Mouse (Mus musculus): ENCODE results near the gene Zfp941. TPM values are rescaled to one million over a fixed set of nuclear protein-coding genes. Genes with fewer than 3 reads are reported as not detected.
A peak's percentile ranks its signal among the peaks of the same experiment; 100 is the strongest.

Zfp941 gene
- polyA plus RNA-seq, 1 experiment: 12.8 TPM

DNA sequence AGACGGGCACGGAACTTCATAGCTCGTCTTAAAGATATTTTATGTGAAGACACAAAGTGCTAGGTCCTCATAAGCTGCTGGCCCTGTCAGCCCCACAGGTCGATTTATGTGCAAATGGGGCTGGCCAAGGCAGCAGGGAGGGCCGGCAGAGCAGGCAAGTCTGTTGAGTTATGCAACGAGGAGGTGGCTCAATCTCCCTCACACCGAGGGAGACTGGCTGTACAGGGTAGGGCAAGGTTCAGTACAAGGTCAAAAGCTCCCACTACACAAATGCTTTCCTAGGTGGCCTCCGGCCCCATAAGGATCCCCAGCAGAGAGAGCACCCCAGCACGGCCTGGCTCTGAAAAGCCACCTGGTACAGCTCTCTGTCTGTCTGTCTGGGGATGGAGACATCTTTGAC is 31.4 kb upstream of the Zfp941 start:
- DNase-seq (ENCODE audit: low read depth): no peak
- no peak for TF ChIP-seq CTCF (IDR thresholded peaks at IDR 0.05; ENCODE audit: borderline replicate concordance, extremely low read depth, insufficient read depth, insufficient read length)
- no peak for TF ChIP-seq POLR2A (IDR thresholded peaks at IDR 0.05; ENCODE audit: borderline replicate concordance, extremely low read depth, insufficient read depth, insufficient read length, poor library complexity, severe bottlenecking)

DNA sequence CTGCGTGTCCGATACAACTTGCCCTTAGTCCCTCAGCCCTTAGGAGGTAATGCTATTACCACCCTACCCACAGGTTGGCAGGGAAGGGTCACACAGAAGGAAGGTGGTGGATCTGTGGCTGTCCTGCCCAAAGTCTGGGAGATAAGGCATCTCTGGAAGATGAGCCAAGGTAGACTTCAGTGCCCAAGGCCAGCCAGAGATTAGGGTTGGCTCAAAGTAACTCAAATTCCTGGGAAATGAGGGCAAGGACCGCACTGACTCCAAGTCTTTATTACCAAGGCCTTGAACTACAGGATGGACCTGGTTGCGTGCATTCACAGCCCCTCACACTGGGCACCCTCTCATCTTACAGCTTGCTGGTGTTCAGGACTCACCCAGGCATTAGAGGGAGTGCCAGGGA is 29.9 kb upstream of the Zfp941 start:
- TF ChIP-seq POLR2A (IDR thresholded peaks at IDR 0.05; ENCODE audit: borderline replicate concordance, extremely low read depth, insufficient read depth, insufficient read length, poor library complexity, severe bottlenecking): no peak
- no peak for TF ChIP-seq CTCF (IDR thresholded peaks at IDR 0.05; ENCODE audit: borderline replicate concordance, extremely low read depth, insufficient read depth, insufficient read length)
- DNase-seq (ENCODE audit: low read depth): no peak

DNA sequence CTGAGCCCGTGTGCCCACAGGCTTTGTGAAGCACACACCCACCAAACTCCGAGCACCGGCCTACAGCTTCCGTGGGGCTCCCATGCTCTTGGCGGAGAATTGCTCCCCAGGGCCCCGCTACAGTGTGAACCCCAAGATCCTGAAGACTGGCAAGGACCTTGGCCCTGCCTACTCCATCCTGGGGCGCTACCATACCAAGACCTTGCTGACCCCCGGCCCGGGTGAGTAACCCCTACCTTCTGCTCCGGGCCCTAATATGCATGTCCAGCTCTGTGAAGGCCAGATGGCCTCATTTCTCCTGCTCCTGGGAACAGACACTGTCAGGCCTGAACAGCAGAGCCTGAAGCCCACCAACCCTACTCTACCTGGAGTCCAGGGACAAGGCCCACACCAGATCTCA is 26.6 kb upstream of the Zfp941 start:
- no peak for DNase-seq (ENCODE audit: low read depth)

DNA sequence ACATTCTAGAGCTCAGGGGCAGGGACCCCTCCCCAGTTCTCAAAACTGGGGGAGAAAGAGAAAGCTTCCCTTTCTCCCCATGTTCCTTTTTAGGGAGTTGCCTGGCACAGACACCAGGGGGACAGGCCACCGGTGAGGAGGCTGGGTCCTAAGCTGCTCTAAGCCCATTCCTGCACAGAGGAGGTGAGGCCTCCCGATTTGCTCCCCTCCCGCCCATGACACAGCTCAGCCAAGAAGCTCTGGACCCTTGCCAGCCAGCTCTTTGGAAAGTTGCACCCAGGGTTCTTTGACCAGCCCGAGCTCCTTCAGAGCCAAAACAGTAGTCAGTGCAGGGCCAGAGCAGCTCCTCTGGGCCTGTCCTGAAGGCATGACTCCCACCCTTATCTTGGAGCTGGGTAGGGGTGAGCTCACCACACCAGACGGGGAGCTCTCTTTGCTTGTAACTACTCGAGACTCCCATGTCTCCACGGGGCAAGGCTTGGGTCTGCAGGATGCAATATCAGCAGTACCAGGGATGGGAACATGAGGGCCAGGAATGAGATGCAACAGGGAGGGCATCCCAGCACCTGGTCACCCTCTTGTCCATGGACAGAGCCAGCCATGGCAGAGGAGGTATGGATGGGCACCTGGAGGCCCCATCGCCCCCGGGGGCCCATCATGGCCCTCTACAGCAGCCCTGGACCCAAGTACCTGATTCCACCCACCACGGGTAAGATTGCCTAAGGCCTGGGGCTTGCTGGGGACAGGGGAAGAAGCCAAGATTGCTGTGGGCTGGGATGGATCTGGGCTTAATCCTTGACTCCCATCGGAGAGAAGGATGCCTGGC is 26.0 kb upstream of the Zfp941 start, which contains the start of gene Odf3:
TSS of gene Odf3 (plus strand) at position 51 of the 826 bp plus-strand sequence.
- DNase-seq (ENCODE audit: low read depth): peak; percentile 43
- TF ChIP-seq CTCF (IDR thresholded peaks at IDR 0.05; ENCODE audit: borderline replicate concordance, extremely low read depth, insufficient read depth, insufficient read length) (no peak), POLR2A (IDR thresholded peaks at IDR 0.05; ENCODE audit: borderline replicate concordance, extremely low read depth, insufficient read depth, insufficient read length, poor library complexity, severe bottlenecking) (no peak)

More for the DNA sequence above, 26.6 kb upstream of the Zfp941 start:
- TF ChIP-seq CTCF (IDR thresholded peaks at IDR 0.05; ENCODE audit: borderline replicate concordance, extremely low read depth, insufficient read depth, insufficient read length) (no peak), POLR2A (IDR thresholded peaks at IDR 0.05; ENCODE audit: borderline replicate concordance, extremely low read depth, insufficient read depth, insufficient read length, poor library complexity, severe bottlenecking) (no peak)

DNA sequence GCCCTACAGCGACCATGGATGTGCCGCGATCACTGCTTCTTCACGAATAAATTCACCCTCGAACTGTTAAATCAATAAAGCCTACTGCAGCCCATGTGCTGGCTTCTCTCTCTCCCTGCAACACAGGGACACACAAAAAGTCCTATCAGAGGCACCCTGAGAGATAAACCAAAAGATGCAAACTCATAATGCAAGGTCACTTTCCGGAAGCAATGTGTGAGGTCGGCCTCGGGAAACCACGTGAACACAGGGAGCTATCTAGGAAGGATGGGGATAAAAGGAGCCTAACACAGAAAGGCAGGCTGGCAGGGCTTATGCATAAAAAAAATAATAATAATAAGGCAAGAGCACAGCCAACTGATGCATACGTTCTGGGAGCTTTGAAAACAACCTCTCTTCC is 24.7 kb upstream of the Zfp941 start:
- DNase-seq (ENCODE audit: low read depth): no peak
- TF ChIP-seq CTCF (IDR thresholded peaks at IDR 0.05; ENCODE audit: borderline replicate concordance, extremely low read depth, insufficient read depth, insufficient read length): no peak
- no peak for TF ChIP-seq POLR2A (IDR thresholded peaks at IDR 0.05; ENCODE audit: borderline replicate concordance, extremely low read depth, insufficient read depth, insufficient read length, poor library complexity, severe bottlenecking)

DNA sequence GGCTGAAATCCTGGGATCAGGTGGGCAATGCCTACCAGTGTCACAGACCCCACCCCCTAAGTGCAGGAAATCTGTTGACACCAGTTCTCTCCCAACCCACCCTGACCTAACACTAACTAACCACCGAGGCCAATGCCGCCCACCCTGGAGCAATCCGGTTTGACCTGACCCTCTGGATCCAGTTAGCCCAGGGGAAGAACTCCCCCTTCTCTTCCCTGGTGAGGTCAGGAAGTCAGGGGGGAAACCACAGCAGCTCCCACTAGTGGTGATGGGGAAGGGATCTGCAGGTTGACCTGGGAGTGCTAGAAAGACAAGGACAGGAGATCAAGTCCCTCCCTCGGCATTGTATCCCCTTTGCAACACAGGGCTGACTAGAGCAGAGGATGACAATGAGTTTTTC is 23.7 kb upstream of the Zfp941 start:
- no peak for TF ChIP-seq CTCF (IDR thresholded peaks at IDR 0.05; ENCODE audit: borderline replicate concordance, extremely low read depth, insufficient read depth, insufficient read length)
- TF ChIP-seq POLR2A (IDR thresholded peaks at IDR 0.05; ENCODE audit: borderline replicate concordance, extremely low read depth, insufficient read depth, insufficient read length, poor library complexity, severe bottlenecking): no peak
- DNase-seq (ENCODE audit: low read depth): no peak

DNA sequence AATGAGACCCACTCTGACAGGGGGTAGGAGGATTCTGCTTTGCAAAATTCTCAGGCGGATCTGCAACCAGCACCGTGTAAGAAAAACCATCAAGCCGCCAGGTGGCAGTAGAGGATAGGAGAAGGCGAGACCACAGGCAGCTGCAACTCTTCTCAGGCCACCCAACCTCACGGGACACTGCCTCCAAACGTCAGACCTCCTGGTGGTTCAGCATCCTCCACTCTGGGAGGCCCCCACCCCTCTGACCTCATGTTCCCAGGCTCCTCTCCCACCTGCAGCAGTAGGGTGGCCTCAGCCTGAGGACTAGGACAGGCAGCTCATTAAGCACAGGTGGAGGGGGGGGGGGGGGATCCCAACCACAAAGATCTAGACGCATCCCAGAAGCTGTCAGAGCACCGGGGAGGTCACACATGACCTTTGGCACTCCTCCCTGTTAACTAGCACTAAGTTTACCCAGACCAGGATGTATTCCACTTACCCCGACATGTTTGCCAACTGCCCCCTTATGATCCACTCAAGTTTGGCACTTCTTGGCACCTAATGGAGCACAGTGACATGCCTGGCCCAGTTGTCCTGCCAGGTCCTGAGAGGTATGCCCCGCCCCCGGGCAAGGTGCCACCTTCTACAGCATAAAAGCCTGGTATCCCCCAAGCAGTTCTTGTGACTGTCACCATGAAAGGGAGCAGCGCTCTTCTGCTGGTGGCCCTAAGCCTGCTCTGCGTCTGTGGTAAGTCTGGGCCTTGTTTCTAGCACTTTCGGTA is 23.1 kb upstream of the Zfp941 start, which contains the start of gene Scgb1c1:
TSS of gene Scgb1c1 (plus strand) at position 643 of the 761 bp plus-strand sequence.
- DNase-seq (ENCODE audit: low read depth): peak; percentile 91
- TF ChIP-seq POLR2A (IDR thresholded peaks at IDR 0.05; ENCODE audit: borderline replicate concordance, extremely low read depth, insufficient read depth, insufficient read length, poor library complexity, severe bottlenecking) (no peak), CTCF (IDR thresholded peaks at IDR 0.05; ENCODE audit: borderline replicate concordance, extremely low read depth, insufficient read depth, insufficient read length) (peak; percentile 88)

DNA sequence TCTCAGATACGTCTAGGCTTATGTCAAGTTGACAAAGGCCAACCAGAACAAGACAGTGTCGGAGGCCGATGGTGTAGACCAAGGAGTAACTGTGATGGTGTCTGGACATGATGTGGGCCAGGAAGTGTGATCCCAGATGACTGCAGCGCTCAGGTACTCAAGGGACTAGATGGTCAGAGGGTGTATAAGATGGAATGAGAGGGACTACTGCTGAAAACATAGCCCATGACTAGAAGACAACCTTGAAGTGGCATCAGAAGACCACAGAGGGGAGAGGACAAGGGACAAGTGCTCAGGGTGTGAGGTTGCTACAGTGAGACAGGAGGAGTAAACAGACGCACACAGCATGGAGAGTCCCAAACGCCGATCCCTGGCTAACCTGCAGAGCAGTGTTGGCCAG is 21.8 kb upstream of the Zfp941 start:
- TF ChIP-seq CTCF (IDR thresholded peaks at IDR 0.05; ENCODE audit: borderline replicate concordance, extremely low read depth, insufficient read depth, insufficient read length) (no peak), POLR2A (IDR thresholded peaks at IDR 0.05; ENCODE audit: borderline replicate concordance, extremely low read depth, insufficient read depth, insufficient read length, poor library complexity, severe bottlenecking) (no peak)
- DNase-seq (ENCODE audit: low read depth): no peak

DNA sequence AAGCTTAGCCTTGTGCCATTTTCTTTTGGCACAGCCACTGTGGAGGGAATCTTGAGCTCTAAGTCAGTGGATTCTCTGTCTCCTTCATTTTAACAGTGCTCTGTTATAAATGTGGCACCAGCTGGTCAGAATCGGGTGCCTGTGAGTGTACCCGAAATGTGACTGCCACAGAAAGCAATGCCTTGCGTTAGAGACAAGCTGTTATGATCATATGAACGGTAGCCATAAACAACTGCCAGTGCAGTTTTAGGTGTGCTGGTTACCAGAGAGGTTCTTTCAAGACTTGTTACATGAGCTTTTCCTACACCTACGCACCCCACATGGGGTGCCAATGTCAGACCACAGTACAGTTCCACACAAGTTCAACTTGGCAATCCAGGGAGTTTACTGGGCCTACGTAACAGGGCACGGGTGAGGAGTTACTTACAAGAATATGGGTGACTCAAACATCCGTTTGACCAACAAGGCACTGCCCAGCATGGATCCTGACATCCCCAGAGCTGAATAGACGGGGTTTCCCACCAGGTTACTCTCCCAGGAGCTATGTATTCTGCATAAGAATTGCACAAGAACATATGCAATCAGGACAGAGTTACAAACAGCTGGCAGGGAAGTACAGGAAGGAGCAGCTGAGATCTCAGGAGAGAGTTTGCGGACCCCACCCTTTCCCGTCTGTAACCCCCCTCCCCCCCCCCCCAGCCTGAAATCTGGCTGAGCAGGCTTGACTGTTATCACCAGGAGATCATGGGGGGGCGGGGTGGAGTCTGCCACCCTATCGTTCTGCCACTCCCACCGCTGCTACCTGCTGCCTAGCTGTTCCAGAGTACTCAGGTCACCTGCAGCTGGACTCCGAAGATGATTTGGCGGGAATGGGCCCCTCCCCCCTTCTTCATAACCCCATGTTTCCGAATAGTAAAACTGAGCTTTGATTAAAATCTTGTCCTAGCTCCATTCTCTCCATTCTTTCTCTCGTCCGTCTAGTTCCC is 19.1 kb upstream of the Zfp941 start:
- TF ChIP-seq POLR2A (IDR thresholded peaks at IDR 0.05; ENCODE audit: borderline replicate concordance, extremely low read depth, insufficient read depth, insufficient read length, poor library complexity, severe bottlenecking) (no peak), CTCF (IDR thresholded peaks at IDR 0.05; ENCODE audit: borderline replicate concordance, extremely low read depth, insufficient read depth, insufficient read length) (no peak)
- DNase-seq (ENCODE audit: low read depth): no peak

DNA sequence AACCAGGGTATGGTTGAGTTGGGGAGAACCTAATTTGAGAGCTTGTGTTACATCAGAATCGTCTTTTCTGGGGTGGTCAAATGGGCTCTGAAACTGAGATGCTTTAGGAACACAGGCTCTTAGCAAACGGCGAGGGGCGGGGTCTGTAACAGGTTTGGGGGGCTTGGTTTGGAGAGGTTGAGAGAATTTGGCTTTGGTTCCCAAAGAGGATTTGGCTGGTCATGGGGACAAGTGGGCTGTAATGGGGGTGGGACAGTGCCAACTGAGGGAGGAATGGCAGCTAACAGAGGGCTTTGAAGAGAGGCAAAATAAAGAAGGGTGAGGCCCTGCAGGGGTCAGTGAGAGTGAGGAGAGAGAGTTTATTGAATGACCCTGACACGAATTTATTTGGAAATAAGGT is 17.6 kb upstream of the Zfp941 start:
- TF ChIP-seq POLR2A (IDR thresholded peaks at IDR 0.05; ENCODE audit: borderline replicate concordance, extremely low read depth, insufficient read depth, insufficient read length, poor library complexity, severe bottlenecking): no peak
- no peak for TF ChIP-seq CTCF (IDR thresholded peaks at IDR 0.05; ENCODE audit: borderline replicate concordance, extremely low read depth, insufficient read depth, insufficient read length)

More for the DNA sequence above, 17.6 kb upstream of the Zfp941 start:
- no peak for DNase-seq (ENCODE audit: low read depth)

All from brain, embryonic 14.5 days (tissue).